Mouse (Mus musculus): ENCODE measurements around the gene Amdhd1.

GRCm38 (mm10) chr10:93574966-93575365, 35.1 kb upstream of the Amdhd1 start:
- no peak for TF ChIP-seq GATA1 (IDR thresholded peaks at IDR 0.05; ENCODE audit: low read length)
- no peak for TF ChIP-seq TAL1 (IDR thresholded peaks at IDR 0.05; ENCODE audit: low read length)
